Mouse (Mus musculus) gonadal fat pad, adult 2 months (tissue): Measurements from ENCODE around the gene Nfib. TPM values are rescaled to one million over a fixed set of nuclear protein-coding genes. Genes with fewer than 3 reads are reported as not detected.

ENCODE experiments used
- DNase-seq: peaks from one replicate; pipeline ENCODE4 v3.0.0-alpha.2; 2012; ENCODE audit warnings: low read depth
- polyA plus RNA-seq: library from polyadenylated mRNA; depleted of rRNA; stranded (reverse); fragments of >200 nt; gene quantifications from 2 replicates; pipeline ENCODE4 v1.2.3, GENCODE M21; 2012

Gene Nfib
- polyA plus RNA-seq, 1 experiment, result 26.3 TPM

- no peak for DNase-seq
Measured at GRCm38 (mm10) chr4:82436656-82437055, 268.9 kb downstream of the Nfib start.

- DNase-seq, result no peak
Measured at GRCm38 (mm10) chr4:82435716-82436115, 269.8 kb downstream of the Nfib start.

DNA sequence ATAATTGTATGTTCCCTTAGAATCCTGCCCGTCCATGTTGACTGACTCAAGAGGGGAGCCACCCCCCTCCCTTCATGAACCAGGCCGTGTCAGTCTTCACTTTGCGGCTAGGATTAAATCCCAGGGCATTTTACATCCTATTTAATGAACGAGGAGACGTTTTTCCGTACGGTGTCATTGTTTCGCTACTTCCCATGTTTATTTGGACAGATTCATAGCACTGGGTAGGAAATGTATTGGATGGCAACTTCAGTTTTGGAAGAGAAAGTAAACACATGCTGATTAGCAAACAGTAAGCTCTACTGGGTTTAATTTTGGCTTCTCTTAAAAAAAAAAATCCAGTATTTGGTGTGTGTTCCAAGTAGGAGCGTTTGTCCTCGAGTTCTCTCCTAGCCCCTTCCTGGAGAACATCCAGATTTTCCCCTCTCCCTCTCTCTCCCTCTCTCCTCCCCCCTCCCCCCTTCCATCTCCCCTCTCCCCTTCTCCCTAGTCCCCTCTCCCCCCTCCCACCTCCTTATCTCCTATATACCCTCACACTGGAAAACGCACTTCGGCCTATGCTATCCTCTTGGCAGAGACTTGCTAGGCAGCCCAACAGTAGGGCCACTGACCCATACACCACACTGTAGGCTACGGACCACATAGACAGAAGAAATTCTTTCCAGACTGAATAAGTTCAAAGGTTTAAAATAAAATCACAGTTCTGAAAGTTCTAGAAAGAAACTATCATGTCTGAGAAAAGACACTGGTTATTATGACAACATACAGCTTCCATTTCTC lies 271.4 kb downstream of the Nfib start:
- no peak for DNase-seq

GRCm38 (mm10) chr4:82431831-82432230 lies 273.7 kb downstream of the Nfib start:
- no peak for DNase-seq

GRCm38 (mm10) chr4:82430802-82431201 lies 274.7 kb downstream of the Nfib start:
- no peak for DNase-seq

DNA sequence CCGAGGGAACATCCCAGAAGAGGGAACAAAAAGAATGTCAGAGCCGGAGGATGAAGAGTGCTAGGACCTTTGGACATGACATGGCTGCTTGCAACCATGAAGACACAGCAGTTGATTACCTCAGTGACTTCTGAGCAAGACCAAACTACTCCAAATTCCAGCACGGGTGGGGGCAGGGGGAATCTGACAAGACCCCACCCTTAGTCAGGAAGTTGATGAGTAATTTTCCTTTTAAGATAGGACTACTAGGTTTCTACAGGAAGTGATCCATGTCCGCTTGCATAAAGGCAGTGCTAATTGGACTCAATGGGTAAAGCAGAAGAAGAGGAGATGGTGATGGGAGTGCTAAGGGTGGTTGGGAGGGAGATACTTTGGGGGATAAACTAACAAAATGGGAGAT lies 279.3 kb downstream of the Nfib start:
- no peak for DNase-seq

- no peak for DNase-seq
Measured at GRCm38 (mm10) chr4:82418241-82418640, 287.3 kb downstream of the Nfib start.

DNA sequence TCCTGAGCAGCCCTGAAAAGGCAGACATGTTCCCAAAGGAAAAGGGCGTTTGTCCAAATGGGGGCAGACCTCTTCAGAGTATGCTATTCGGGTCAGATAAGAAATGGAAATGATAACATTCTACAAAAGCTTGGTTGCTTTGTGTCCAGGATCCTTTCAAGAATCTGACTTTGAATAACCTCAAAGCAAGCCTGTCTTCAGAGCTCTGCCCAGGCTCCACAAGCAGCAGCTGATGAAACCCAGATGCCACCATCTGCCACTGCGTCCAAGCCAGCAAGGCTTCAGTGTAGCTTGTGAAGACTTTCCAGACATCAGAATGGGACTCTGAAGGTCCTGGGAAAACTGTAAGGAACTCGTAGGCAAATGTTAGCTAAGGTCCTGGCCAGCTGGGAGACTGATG lies 289.7 kb downstream of the Nfib start:
- no peak for DNase-seq

- DNase-seq, result no peak
Measured at GRCm38 (mm10) chr4:82412651-82413050, 292.9 kb downstream of the Nfib start.

DNA sequence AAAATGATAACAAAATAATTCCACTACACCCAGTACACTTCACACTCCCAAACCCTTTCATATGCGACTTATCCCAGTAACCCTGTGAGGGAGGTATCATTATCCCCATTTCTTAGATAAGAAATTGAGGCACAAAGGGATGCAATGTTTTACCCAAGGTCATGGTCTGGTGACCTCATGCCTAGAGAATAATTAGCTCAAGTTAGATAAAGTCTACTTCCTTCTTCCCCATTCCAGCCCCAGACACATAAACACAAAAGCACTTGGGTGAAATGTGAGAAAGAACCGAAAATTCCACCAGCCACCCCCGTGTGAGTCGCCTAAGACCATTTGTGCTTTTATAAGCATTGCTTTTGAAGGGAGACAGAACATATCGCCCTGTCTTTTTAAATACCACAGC lies 293.6 kb downstream of the Nfib start:
- no peak for DNase-seq

DNA sequence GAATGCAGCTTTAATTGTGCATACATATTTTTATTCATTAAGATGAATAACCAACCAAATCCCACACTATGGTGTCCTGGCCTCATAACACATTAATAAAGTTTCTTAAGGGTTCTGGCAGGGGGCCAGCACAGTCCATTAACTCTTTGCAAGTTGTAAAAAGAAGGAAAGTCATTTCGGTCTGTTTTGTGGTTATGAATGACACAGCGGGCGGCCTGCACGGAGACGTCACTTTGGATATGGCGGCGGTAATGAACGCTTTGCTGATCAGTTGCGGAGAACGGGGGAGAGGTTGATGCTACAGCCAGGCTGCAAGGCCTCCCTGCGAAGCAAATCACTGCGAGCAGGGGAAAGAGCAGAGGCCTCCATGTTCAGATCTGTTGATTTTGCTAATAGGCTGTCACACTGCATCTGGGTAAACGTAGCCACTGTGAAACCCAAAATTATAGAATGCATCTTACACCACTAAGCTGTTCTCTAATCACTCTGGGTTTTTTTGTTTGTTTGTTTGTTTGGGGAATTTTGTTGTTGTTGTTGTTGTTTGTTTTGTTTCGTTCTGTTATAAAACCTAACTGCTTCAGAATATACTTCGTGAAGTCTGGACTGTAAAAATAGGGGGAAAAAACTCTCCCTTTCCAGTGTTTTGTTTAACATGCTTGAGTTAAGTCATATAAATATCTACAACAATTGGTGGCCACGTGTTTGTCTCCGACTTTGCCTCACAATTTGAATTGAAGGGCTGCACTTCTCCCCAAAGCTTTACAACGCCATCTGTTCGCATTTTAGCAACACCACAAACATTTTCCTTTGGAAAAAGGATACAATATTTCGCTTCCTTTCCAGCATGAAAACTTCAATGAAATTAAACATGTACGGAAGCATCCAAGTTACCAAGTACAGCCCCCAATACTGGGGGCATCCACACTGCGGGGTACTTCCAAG lies 296.8 kb downstream of the Nfib start:
- no peak for DNase-seq

DNA sequence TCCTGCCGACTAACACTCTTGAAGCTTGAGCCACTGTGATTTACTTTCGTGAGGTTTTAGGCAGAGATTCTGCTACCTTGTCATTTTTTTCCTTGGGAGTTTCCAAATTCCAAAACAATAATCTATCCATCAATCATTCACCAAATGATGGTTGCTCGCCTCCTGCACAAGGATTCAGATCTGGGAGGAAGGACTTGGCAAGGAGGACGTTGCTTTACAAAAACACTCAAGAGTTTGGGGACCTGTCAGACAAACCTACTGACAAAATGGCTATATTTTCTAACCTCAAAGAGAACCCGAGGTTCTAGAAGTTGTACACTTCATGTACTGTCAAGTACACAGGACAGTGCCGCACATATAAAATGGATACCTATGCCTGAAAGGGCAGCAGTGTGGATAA lies 299.0 kb downstream of the Nfib start:
- DNase-seq, result no peak

- DNase-seq, result no peak
Measured at GRCm38 (mm10) chr4:82405791-82406190, 299.8 kb downstream of the Nfib start.

DNA sequence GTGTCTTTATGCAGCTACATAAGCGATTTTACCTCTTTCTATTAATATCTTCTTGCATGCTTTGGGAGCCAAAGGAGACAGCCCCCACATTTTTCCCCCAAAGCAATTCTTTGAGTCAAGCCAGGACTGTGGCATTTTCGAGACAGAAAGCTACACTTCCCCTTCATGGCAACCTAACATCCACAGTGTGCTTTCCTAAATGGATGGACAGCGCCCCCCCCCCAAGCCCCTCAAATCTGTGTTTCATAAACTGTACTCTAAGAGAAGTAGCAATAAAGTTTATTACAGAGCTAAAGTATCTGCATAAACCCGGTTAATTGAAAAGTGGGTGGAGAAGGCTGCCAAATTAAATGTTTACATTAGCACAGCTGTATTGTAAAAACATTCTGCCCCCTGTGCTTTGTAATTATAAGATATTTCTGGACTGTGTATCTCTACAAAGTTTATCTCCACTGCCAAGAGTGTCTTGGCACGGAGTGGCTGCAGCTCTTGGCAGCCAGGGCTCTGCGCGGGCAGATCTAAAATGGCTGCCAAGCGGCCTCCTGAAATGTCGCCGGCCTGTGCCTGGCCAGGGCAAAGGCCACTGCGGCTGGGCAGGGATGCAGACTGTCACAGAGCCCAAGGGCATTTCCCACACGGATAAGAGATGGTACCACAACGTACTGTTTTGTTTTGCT lies 301.4 kb downstream of the Nfib start:
- no peak for DNase-seq

- DNase-seq, result no peak
Measured at GRCm38 (mm10) chr4:82402666-82403065, 302.9 kb downstream of the Nfib start.

DNA sequence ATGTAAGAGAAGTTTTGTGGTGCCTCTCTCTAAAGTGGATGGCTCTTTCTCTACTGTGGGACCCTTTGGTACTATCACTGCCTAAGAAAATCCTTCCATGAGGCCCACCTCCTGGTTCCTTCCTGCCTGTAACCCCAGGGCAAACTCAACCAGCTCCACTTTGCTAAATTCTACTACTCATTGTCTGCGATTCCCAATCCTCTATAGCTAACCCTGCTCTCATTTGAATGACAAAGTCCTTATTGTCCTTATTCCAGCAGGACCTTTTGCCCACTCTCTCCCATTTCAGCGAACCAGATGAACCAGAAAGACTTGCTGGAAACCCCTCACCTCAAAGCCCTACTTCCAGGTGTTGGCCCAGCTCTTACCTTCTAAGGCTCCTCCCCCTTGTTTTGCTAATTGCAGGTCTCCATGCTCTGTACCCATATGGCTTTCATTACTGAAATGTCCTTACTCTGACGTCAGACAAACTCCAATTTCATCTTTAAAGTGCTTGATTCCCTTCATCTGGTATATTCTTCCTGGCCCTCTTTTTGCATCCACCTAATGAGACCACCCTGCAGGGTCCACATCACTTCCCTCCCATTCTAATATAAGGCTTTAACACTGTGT lies 304.0 kb downstream of the Nfib start:
- DNase-seq, result no peak

- no peak for DNase-seq
Measured at GRCm38 (mm10) chr4:82400536-82400935, 305.0 kb downstream of the Nfib start.

GRCm38 (mm10) chr4:82399406-82400380 lies 305.9 kb downstream of the Nfib start:
- no peak for DNase-seq

DNA sequence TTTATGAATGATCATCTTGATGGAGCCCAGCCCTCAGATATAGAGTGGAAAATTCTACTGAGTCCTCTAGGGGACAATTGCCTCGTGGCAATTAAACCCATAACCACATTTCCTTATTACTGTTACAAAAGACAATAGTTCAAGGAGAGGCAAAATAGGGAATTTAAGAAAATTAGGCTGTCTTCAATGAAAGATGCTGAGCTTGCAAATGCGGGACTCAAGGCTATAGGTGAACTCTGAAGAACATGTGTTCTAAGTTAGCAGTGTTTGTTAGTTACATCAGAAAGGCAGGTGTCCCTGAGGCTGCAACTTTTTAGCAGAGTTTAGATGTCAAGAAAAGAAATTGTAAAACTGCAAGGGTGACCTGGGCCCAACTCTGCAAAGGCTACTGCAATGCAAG lies 307.3 kb downstream of the Nfib start:
- DNase-seq, result no peak

DNA sequence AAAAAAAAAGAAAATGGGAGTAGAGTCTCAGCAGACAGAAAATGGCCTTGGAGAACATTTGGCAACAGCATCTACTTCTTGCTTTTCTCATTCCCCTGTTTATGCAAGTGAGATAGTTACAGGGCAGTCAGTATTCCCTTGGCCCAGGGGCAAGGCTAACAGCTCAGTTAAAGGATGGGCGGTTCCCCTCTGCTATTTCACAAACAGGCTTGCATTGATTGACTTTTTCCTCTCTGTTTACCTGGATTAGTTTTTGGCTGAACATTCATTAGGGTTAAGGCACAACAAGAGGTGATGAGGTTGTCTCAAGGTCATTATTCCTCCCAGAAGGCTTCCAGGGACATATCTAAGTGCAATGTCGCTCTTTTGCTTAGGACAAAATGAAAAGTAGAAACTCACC lies 308.7 kb downstream of the Nfib start:
- no peak for DNase-seq

DNA sequence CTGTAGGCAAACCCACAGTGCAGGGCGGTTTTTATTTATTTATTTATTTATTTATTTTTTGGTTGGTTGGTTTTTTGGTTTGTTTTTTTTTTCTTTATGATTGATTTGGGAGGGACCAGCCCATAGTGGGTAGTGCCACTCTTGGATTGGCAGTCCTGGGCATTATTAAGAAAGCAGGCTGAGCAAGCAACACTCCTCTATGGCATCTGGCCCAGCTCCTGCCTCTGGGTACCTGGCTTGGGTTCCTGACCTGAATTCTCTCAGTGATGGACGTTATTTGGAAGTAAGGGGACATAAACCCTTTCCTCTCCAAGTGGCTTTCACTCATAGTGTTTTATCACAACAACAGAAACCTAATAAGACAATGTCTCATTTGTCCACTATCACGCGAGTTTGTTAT lies 309.5 kb downstream of the Nfib start:
- peak; percentile 65 for DNase-seq
